Mouse (Mus musculus) neural tube, embryonic 14.5 days (tissue): ENCODE results near the gene Unc79. TPM values are rescaled to one million over a fixed set of nuclear protein-coding genes. Genes with fewer than 3 reads are reported as not detected.

ENCODE experiments used
- ATAC-seq: fragments of 200-750 bp; cut with Nextera tagmentation; 2 replicates; pipeline ENCODE4 v1.8.0; 2017; ENCODE audit warnings: low read depth, mild to moderate bottlenecking, moderate TSS enrichment, moderate library complexity
- H3K27ac ChIP-seq: fragments of 300-500 bp; sonication (generic); 2 replicates; pipeline ENCODE4 v1.5.1; 2014; ENCODE audit warnings: low read depth, mild to moderate bottlenecking, control low read depth, low read length, moderate library complexity, mixed read lengths
- H3K27me3 ChIP-seq: fragments of 300-500 bp; sonication (generic); 2 replicates; pipeline ENCODE4 v1.6.1; 2014; ENCODE audit warnings: low read length; ENCODE audit not compliant: control insufficient read depth, insufficient read depth
- H3K36me3 ChIP-seq: fragments of 300-500 bp; sonication (generic); 2 replicates; pipeline ENCODE4 v1.6.1; 2014; ENCODE audit warnings: low read length, mixed read lengths; ENCODE audit not compliant: control insufficient read depth, insufficient read depth
- H3K4me1 ChIP-seq: fragments of 300-500 bp; sonication (generic); 2 replicates; pipeline ENCODE4 v1.6.1; 2014; ENCODE audit warnings: low read length; ENCODE audit not compliant: control insufficient read depth, insufficient read depth
- H3K4me2 ChIP-seq: fragments of 300-500 bp; sonication (generic); 2 replicates; pipeline ENCODE4 v1.6.1; 2014; ENCODE audit warnings: mild to moderate bottlenecking, low read depth, low read length, control low read depth
- H3K4me3 ChIP-seq: fragments of 300-500 bp; sonication (generic); 2 replicates; pipeline ENCODE4 v1.5.1; 2014; ENCODE audit warnings: low read depth, low read length, control low read depth, mixed read lengths
- H3K9ac ChIP-seq: fragments of 300-500 bp; sonication (generic); replicated peaks from 2 replicates; pipeline ENCODE4 v1.6.1; 2014; ENCODE audit warnings: low read depth, mild to moderate bottlenecking, control low read depth, low read length, mixed read lengths
- H3K9me3 ChIP-seq: fragments of 300-500 bp; sonication (generic); 2 replicates; pipeline ENCODE4 v1.6.1; 2016; ENCODE audit warnings: low read length; ENCODE audit not compliant: control insufficient read depth
- WGBS: fragments of 180-500 bp; shearing (Covaris S2); extraction: QIAGEN DNeasy Blood & Tissue Kit; methylation state at CpG from one replicate; pipeline ENCODE4 v1.1.7; 2014; 5-methylcytosine and 5-hydroxymethylcytosine counted together
- polyA plus RNA-seq: library from polyadenylated mRNA; unstranded; fragments of >200 nt; fragmentation: Nextera tagmentation; extraction: Ambion mirVana; gene quantifications from 2 replicates; pipeline ENCODE4 v1.2.1, GENCODE M21; 2014

The Unc79 gene
- polyA plus RNA-seq, 1 experiment from 2014 or later: 15.6 TPM

GRCm38 (mm10) chr12:103154927-103155326 is 206.3 kb downstream of the Unc79 start:
- no peaks in the 10 kb centered on the region for H3K4me1 ChIP-seq
- no peaks in the 10 kb centered on the region for H3K27me3 ChIP-seq
- no peak overlapping the region for H3K4me3 ChIP-seq
- H3K4me2 ChIP-seq: no peak overlapping the region
- H3K9ac ChIP-seq: no peak overlapping the region
- WGBS: 79% methylated on average over 2 of the region's 2 CpGs
- ATAC-seq: no peak
- H3K36me3 ChIP-seq: 0 out of 2 replicates have a peak, but pooled peaks cover 2% of the 10 kb centered on the region
- no peak overlapping the region for H3K27ac ChIP-seq
- H3K9me3 ChIP-seq: no peaks in the 10 kb centered on the region

GRCm38 (mm10) chr12:103155406-103155805 is 206.7 kb downstream of the Unc79 start:
- H3K36me3 ChIP-seq: 0 out of 2 replicates have a peak, but pooled peaks cover 2% of the 10 kb centered on the region

GRCm38 (mm10) chr12:103157129-103157910 is 208.7 kb downstream of the Unc79 start:
- no peaks in the 10 kb centered on the region for H3K9me3 ChIP-seq
- H3K4me3 ChIP-seq: no peak overlapping the region
- H3K9ac ChIP-seq: no peak overlapping the region
- H3K4me1 ChIP-seq: no peaks in the 10 kb centered on the region
- H3K27ac ChIP-seq: no peak overlapping the region
- H3K36me3 ChIP-seq: 0 out of 2 replicates have a peak, but pooled peaks cover 5% of the 10 kb centered on the region
- H3K4me2 ChIP-seq: no peak overlapping the region
- peak; percentile 74; the same call in 1 of the 2 replicates for ATAC-seq
- no peaks in the 10 kb centered on the region for H3K27me3 ChIP-seq
- WGBS: 51% methylated on average over 18 of the region's 18 CpGs

More at GRCm38 (mm10) chr12:103155406-103155805, 206.7 kb downstream of the Unc79 start:
- Histone ChIP-seq H3K27ac (no peak overlapping the region), H3K9ac (no peak overlapping the region), H3K4me1 (no peaks in the 10 kb centered on the region), H3K9me3 (no peaks in the 10 kb centered on the region), H3K4me2 (no peak overlapping the region), H3K27me3 (no peaks in the 10 kb centered on the region), H3K4me3 (no peak overlapping the region)
- no peak for ATAC-seq
- WGBS: 64% methylated on average over 3 of the region's 3 CpGs

- Histone ChIP-seq H3K4me3 (no peak overlapping the region), H3K27ac (no peak overlapping the region), H3K27me3 (no peaks in the 10 kb centered on the region), H3K4me2 (no peak overlapping the region), H3K9ac (no peak overlapping the region), H3K9me3 (no peaks in the 10 kb centered on the region), H3K4me1 (no peaks in the 10 kb centered on the region), H3K36me3 (0 out of 2 replicates have a peak, but pooled peaks cover 5% of the 10 kb centered on the region)
- WGBS: 78% methylated on average over 8 of the region's 8 CpGs
- ATAC-seq: no peak
These were observed 210.4 kb downstream of the Unc79 start for GRCm38 (mm10) chr12:103159016-103159415.

DNA sequence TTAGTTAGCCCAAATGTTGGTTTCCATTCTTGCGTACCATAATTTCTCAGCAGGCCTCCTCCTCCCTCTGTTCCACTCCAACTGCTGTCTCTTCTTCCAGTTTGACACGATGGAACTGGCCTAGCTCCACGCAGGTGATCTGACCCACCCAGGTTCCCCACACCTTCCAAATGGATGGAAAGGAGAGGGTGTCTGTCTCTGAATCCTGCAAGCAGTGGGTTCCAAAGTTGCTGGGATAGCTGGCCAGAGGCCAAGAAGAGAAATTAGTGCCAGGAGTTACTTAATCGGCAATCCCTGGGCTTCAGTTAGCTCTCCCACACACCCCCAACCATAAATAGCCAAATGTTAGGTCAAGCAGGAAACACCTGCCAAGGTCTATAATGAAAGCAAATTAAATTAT is 212.1 kb downstream of the Unc79 start:
- no peak overlapping the region for H3K4me2 ChIP-seq
- ATAC-seq: no peak
- H3K9me3 ChIP-seq: no peaks in the 10 kb centered on the region
- H3K4me3 ChIP-seq: no peak overlapping the region
- H3K27me3 ChIP-seq: no peaks in the 10 kb centered on the region
- H3K9ac ChIP-seq: no peak overlapping the region
- 0 out of 2 replicates have a peak, but pooled peaks cover 5% of the 10 kb centered on the region for H3K36me3 ChIP-seq
- no peaks in the 10 kb centered on the region for H3K4me1 ChIP-seq
- H3K27ac ChIP-seq: no peak overlapping the region
- WGBS: 81% methylated on average over 4 of the region's 4 CpGs

DNA sequence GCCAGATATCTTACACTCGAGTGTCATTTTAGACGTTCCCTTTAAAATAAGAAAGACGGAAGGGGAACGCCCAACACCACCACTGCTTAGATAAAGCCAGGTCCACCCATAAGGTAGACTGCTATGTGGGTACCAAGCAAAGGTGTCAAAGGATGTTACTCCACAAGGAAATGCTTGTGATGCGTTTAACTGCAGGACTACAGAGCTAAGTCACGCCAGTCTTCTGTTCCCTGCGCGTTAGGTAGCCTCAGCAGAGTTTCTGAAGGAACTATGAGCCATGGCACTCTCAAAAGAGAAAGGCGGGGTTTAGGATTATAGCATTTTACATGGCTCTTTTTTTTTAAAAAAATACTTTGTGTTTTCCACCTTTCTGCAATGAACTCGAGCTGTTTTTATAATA is 214.9 kb downstream of the Unc79 start:
- WGBS: 83% methylated on average over 10 of the region's 10 CpGs
- H3K27me3 ChIP-seq: no peaks in the 10 kb centered on the region
- no peak overlapping the region for H3K4me3 ChIP-seq
- H3K4me2 ChIP-seq: no peak overlapping the region
- H3K4me1 ChIP-seq: no peaks in the 10 kb centered on the region
- ATAC-seq: no peak
- H3K9ac ChIP-seq: no peak overlapping the region
- H3K9me3 ChIP-seq: no peaks in the 10 kb centered on the region
- H3K36me3 ChIP-seq: peaks cover 14% of the 10 kb centered on the region
- no peak overlapping the region for H3K27ac ChIP-seq

- WGBS: 25% methylated on average over 14 of the region's 14 CpGs
- ATAC-seq: no peak
- H3K4me3 ChIP-seq: no peak overlapping the region
- H3K9me3 ChIP-seq: no peaks in the 10 kb centered on the region
- no peaks in the 10 kb centered on the region for H3K4me1 ChIP-seq
- no peaks in the 10 kb centered on the region for H3K27me3 ChIP-seq
- H3K36me3 ChIP-seq: peaks cover 17% of the 10 kb centered on the region
- H3K4me2 ChIP-seq: no peak overlapping the region
- H3K9ac ChIP-seq: no peak overlapping the region
- H3K27ac ChIP-seq: no peak overlapping the region
These were observed 215.7 kb downstream of the Unc79 start for GRCm38 (mm10) chr12:103164101-103165030.

DNA sequence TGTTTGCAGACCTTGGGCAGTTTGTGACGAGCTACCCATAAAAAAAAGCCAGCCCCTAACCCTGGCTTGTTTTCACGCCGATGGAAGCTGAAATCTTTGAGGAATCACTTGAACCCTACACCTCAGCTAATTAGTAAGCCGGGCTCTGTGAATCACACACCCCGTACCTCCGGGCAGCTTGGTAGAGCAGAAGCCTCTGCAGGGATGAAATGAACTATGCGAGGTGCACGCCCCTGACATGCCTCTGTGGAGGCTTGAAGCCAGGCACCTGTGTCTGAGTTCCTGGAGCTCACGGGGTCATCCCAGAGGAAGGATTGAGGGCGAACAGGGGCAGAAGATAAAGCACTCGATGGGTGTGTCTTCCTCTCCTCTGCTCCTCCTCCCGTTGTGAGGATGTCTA is 220.2 kb downstream of the Unc79 start:
- Histone ChIP-seq H3K27ac (no peak overlapping the region), H3K36me3 (peaks cover 19% of the 10 kb centered on the region), H3K4me1 (no peaks in the 10 kb centered on the region)

GRCm38 (mm10) chr12:103183057-103183456 is 234.4 kb downstream of the Unc79 start:
- no peak overlapping the region for H3K9ac ChIP-seq
- H3K4me2 ChIP-seq: no peak overlapping the region
- H3K36me3 ChIP-seq: no peaks in the 10 kb centered on the region
- H3K27ac ChIP-seq: no peak overlapping the region
- no peak overlapping the region for H3K4me3 ChIP-seq
- H3K27me3 ChIP-seq: no peaks in the 10 kb centered on the region
- no peaks in the 10 kb centered on the region for H3K4me1 ChIP-seq
- WGBS: 18% methylated on average over 7 of the region's 7 CpGs
- no peaks in the 10 kb centered on the region for H3K9me3 ChIP-seq
- no peak for ATAC-seq

More for the DNA sequence above, 220.2 kb downstream of the Unc79 start:
- H3K9ac ChIP-seq: no peak overlapping the region
- H3K27me3 ChIP-seq: no peaks in the 10 kb centered on the region
- H3K9me3 ChIP-seq: no peaks in the 10 kb centered on the region
- 81% methylated on average over 12 of the region's 12 CpGs for WGBS
- H3K4me3 ChIP-seq: no peak overlapping the region
- no peak overlapping the region for H3K4me2 ChIP-seq
- ATAC-seq: no peak
